Mouse (Mus musculus) right cerebral cortex, postnatal 25 days (tissue): ENCODE measurements around the gene Ikzf3.

Source experiments
- DNase-seq: peaks from one replicate; pipeline ENCODE4 v3.0.0; 2022

The Ikzf3 gene

DNA sequence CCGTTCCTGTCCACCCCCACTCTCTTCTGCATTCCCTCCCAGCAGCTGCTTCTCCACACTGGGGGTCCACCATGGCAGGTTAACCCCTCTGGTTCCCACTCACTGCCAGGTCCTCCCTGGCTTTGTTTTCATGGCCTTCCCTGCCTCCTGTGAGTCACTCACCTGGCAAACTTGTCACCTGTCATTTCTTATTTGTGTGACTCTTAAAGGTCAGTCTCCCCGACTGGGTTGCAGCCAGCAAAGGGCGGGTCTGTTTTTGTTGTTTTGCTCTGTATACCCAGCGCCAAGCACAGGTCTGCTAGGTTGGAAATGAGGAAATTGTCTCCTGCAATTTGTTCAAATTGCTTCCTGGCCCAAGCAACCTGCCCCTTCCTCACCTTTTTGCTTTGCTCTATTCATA, 100.2 kb downstream of the Ikzf3 start:
- no peak for DNase-seq

DNA sequence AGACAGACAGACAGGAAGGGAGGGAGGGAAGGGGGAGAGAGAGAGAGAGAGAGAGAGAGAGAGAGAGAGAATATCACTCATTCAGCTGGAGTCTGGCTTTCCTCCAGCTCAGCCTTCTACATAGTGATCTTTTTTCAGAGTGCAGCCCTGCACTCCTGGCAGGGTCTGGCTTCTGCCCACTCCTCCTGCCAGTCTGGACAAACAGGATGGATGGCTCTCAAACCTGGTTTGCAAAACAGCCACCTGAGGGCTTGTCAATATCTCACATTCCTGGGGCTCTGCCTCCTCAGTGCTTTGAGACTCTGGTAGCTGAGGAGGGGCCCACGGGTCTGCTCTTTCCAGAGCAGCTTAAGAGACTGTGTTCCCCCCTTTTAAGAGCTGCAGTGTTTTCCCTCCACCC, 100.6 kb downstream of the Ikzf3 start:
- no peak for DNase-seq

DNA sequence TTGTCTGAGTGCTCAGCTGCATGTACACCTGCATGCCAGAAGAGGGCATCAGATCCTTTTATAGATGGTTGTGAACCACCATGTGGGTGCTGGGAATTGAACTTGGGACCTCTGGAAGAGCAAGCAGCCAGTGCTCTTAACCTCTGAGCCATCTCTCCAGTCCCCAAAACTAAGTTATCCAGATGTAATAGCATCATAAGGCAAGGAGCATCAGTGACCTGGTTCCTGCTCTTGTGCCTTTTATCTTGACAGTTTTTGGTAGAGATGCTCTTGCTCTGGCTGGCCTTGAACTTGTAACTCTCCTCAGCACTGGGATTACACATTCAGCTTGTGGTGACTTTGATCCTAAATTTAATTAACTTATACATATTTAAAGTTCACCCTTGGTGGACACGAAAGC, 102.1 kb downstream of the Ikzf3 start:
- DNase-seq = no peak

DNA sequence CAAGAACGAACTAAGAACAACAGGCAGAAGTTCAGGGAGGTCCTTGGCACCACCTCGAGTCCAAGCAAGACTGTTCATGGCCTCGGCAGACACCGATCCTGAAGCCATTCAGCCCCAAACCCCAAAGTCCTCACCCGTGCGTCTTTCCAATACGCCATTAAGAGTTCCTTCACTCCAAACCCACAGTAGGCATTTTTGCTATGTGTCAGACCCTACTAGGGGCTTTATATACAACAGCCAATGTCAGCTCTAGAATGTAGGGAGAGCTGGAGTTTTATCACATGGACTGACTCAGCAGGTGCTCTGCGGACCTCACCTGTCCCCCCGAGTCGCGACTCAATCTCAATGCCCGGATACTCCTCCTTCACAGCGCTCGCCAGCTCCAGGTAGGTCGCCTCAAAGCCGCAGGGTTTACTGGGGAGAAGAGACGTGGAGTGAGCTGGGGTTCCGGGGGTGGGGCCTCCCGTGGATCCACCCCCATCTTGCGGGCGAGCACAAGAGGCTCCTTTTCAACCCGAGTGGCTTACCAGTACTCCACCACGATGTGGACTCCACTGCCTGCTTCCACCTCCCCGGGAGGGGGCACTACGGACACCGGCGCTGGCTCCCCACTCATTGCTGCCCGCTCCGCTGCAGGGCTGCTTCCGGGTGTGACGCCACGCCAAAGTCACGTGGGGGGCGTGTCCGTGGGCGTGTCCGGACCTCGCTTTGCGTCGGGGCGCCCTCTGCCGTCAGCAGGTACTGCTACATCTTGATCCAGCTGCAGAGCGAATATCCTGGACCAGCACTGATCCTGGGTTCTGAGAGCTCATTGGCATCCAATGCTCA, 107.3 kb downstream of the Ikzf3 start, which contains the start of gene Mien1:
TSS of gene Mien1 (minus strand) at position 661 of the 828 bp plus-strand sequence.
- peak; percentile 96 for DNase-seq

DNA sequence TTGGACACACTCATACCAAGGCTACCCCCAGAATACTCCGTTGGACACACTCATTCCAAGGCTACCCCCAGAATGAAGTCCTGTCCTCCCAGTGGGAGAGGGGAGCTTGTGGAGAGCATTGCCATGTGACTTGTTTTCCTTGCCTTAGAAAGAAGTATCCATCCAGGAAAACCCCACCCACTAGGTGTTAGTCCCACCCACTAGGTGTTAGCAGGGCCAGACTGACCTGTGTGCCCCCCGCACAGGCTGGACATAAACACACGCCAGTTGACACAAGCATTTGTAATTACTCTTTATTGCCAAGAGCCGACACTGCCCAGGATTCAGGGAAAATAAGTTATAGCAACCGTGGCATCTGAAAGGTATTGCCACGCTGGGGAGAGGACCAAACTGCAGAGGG, 108.4 kb downstream of the Ikzf3 start:
- DNase-seq = no peak

DNA sequence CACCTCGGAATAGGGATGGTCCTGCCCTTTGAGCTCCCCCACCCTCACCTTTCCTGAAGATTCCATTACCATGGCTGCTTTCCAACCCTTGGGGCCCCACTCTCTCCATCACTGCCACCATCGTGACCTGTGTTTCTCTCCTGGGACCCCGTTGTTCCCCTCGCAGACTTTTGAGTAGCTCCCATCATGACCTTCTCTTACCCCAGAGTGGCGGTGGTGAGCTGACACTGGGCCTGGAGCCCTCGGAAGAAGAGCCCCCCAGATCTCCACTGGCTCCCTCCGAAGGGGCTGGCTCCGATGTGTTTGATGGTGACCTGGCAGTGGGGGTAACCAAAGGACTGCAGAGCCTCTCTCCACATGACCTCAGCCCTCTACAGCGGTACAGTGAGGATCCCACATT, 110.1 kb downstream of the Ikzf3 start:
- DNase-seq = no peak

DNA sequence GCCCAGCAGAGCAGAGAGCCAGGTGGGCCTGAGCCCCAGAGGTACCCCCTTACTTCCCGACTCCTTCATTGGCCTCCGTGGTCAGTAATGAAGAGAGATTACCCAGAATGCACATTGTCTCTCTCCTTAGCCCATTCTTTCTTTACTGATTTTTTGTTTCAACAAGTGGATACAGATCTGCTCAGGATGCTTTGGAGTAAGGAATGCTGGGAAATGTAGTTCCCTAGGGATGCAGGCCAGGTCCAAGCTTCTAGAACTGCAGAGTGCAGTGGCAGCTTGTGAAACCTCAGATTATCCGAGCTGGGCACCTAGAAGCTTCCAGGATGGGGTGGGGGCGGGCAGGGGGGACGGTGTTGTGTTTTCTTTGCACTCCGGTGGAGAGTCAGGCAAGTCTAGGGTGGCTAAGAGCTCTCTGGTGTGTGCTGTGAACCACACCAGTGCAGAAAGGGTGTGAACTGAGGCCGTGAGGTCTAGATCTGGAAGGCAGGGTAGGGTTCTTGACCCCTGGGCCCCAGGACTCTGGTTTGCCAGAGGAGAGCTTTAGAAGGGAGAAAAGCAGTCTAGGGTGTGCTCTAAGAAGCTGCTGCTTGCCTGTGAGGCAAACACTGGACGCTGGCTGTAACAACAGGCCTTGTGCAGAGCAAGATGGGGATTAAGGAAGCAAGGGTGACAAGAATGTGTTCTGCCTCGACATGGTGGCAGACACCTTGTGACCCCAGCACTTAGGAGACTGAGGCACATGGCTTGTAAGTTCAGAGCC, 113.9 kb downstream of the Ikzf3 start:
- DNase-seq = no peak

DNA sequence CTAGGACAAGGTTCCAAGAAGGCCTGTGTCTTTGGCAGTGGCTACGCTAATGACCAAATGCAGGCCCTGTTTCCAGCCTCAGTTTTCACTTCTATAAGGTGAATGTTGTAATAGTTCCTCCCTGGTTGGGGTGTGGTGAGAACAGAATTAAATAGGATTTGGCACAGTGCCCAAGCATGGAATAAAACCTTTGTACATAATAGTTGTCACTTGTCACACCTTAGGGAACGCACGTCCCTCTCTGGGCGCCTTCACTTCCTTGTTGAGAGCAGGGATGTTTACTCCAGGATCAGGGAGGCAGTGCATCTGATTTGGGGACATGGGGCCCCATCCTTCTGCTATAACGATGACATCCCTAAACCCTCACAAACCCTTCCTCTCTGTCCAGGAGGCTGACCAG, 117.4 kb downstream of the Ikzf3 start:
- DNase-seq = no peak

DNA sequence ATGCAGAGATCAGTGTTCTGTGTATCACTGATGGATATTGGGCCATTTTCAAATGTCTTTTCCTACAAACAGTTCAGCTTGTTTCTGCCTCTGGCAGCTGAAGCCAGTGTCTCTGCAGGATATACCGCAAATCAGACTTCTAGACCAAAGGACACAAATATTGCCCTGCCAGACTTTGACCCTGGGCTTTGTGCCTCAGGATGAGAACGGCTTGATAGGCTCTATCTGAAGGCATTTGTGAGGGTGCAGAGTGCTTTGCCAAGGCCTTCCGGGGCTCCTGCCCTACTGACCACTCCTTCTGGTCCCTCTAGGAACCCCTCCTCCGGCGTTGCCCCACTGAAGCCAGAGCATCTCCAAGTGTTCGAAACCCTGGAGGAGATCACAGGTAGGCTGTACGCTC, 119.2 kb downstream of the Ikzf3 start:
- no peak for DNase-seq

DNA sequence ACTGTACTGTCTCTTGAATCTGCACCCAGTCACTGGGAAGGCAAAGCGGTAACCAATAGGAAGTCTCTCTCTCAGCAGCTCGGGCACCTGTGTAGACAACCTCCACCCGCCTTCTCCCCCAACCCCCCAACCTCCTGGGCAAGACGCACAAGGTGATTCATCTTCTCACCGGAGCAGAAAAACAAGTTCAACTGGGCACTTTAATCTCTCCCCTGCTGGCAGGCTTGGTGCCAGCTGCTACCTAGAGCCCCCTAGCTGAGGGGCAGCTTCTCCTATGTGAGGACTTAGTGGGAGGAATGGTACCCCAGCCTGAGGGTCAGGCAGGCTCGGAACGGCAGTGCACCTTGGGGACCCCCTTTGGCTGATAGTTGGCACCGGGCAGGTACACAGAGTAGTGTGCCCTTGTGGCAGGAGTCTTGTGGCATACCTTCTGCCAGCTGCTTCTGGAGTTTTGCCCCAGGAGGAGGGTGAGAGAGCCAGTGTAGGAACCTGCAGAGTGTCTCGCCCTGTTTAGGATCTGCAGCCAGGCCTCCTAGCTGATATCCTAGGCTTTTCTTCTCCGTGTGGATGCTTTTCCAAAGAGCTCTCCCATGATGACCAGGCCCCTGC, 126.8 kb downstream of the Ikzf3 start:
- no peak for DNase-seq

DNA sequence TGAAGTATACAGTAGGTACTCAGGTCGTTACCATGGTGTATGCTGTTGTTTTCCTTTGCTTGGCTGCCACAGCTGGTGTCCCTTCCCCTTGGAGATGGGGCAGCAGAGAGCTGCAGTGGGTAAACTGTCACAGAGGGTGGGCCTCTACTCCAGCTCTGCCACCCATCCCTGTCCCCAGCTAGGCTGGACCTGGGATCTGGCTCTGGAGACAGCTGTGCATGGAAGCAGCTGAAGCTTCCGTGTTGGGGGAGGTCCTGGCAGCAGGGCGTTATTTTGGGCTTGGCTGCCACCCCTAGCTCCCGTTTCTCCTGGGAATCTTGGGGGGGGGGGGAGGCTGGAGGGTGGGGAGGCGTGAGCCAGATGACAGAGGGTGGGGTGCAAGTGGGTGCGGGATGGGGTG, 127.6 kb downstream of the Ikzf3 start:
- no peak for DNase-seq

DNA sequence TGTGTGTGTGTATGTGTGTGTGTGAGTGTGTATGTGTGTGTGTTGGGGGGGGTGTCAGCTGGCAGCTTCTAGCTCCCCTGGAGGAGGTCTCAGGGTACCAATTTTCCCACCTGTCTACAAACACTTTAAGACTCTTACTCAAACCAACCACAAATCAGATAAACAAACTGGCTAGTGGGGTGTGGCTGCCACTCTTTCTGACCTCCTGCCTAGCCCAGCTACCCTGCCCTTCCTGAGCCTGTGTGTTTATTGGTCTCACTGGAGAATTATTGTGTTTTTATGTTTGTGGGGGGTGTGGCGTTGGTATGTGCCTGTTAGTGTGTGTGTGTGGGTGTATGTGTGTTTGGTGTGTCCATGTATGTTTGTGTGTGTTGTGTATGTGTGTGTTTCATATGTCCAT, 128.8 kb downstream of the Ikzf3 start:
- DNase-seq = no peak
